Mouse (Mus musculus) kidney, adult 2 months (tissue): ENCODE measurements around the gene Eef2kmt.

Experiments
- CTCF ChIP-seq: fragments of 200-500 bp; conservative IDR thresholded peaks from 2 replicates; pipeline ENCODE4 v1.5.1; 2011; ENCODE audit warnings: low read depth, mild to moderate bottlenecking, control low read depth, low read length, moderate library complexity, mixed read lengths; ENCODE audit not compliant: insufficient read depth, insufficient read length
- POLR2A ChIP-seq: fragments of 200-500 bp; IDR thresholded peaks from one replicate; pipeline ENCODE4 v1.6.1; 2011; ENCODE audit warnings: low read depth, low read length, control low read depth

DNA sequence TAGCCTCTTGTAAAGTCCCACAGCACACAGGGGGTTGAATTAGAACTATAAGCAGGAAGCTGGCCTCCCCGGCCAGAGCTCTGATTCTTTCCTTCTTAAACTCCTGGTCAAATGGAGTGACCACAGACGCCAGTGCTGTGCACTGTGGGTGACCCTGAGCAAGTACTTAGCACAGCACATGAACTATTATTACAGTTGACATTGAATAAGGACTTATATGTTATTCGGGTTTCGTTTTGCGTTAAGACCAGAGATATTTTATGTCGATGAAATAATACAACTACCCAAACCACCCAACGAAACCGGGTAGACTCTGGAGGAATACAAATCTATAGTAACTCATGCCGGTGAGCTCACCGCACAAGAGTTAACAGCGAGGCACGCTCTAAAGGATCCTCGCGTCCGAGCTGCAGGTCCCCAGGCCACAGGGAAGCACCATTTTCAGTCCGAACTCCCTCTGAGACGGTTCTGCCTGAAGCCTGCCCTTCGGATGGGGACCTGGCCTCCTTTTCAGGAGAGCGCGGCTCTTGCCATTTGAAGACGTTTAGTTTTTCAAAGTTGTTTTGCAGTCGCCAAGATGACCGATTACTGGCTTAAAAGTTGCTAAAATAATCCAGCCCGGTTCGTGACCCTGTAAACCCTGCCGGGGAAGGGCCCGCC, 572 bp downstream of the Eef2kmt start:
- TF ChIP-seq POLR2A (no peak), CTCF (no peak)
